Comparison of ENCODE assay signal across 8 mouse cellular contexts in the genomic region with DNA sequence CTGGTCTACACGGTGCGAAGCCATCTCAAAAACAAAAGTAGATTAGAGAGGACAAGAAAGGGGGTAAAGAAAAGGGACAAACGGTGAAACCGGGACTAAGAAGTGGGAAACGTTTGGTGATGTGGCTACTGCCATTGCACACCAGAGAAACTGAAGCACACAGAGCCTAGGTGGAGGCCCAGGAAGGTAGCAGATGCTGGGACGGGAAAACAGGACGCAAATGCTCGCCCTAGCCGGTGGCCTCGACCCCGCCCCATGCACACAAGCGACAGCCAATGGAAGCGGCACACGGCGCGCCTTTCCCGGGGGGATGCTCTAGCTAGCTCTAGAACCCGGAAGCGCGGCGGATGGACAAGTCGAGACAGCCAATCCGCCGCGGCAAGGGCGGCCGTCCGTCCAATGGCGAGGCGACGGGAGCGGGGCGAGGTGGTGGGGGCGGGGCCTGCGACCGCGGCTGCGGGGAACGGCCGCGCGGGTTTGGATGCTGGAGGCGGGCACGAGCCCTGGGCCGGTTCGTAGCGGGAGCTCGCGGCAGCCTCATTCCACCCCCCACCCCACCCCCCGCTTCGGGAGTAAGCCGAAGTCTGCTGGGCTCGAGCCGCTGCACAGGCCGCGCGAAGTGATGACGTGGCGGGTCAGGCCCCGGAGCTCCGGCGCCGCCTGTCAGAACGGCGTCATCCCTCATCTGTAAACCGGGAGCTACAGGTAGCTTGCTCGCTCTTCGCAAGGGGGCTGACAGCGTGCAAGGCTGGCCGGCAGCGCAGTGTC. TPM values are rescaled to one million over a fixed set of nuclear protein-coding genes. Genes with fewer than 3 reads are reported as not detected.
DNase-seq lines count a peak whose midpoint lies in the region; ATAC-seq and TF ChIP-seq lines count a peak whose summit lies in the region.

Gene Ficd, plus strand, starts transcription at position 459 of the 768 bp plus-strand sequence.

- no peak for TF ChIP-seq EP300 in lung, postnatal 0 days (IDR thresholded peaks at IDR 0.05)

- peaks cover 33% of the 10 kb centered on the region for H3K36me3 ChIP-seq in hindbrain, embryonic 10.5 days
- H3K36me3 ChIP-seq in lung, postnatal 0 days (ENCODE audit: insufficient read depth, low read length), result 0 out of 2 replicates have a peak, but pooled peaks cover 10% of the 10 kb centered on the region

- WGBS in hindbrain, embryonic 10.5 days, result under 1% methylated on average over 71 of the region's 71 CpGs
- WGBS in lung, postnatal 0 days, result 2% methylated on average over 38 of the region's 71 CpGs

- H3K27ac ChIP-seq in hindbrain, embryonic 10.5 days, result peak within 1 kb of the TSS; percentile 98
- peak within 1 kb of the TSS; percentile 92 for H3K27ac ChIP-seq in lung, postnatal 0 days (ENCODE audit: low read length)

- H3K9me3 ChIP-seq in hindbrain, embryonic 10.5 days, result no peaks in the 10 kb centered on the region
- no peaks in the 10 kb centered on the region for H3K9me3 ChIP-seq in lung, postnatal 0 days (ENCODE audit: low read length)

- H3K9ac ChIP-seq in lung, postnatal 0 days (replicated peaks; ENCODE audit: low read depth), result peak within 1 kb of the TSS; percentile 58

- DNase-seq in MN1 (ENCODE audit: low spot score), result peak; percentile 100
- peak; percentile 90 for DNase-seq in cerebellum, adult 9-10 months
- peak; percentile 97 for DNase-seq in hindbrain, embryonic 10.5 days (ENCODE audit: low spot score)
- peak; percentile 96 for DNase-seq in layer of hippocampus, adult 9-11 months
- DNase-seq in lung, postnatal 0 days (ENCODE audit: low spot score), result peak; percentile 99
- peak; percentile 79 for DNase-seq in ovary, postnatal 14 days (ENCODE audit: low spot score)
- peak; percentile 94 for DNase-seq in thymus, postnatal 14 days

- no peak for TF ChIP-seq CTCF in lung, postnatal 0 days (IDR thresholded peaks at IDR 0.05)

- ATAC-seq in frontal cortex, adult (ENCODE audit: low TSS enrichment), result peak; percentile 93
- peak; percentile 99 for ATAC-seq in lung, postnatal 0 days

- H3K4me2 ChIP-seq in lung, postnatal 0 days (replicated peaks; ENCODE audit: low read depth, low read length), result peak within 1 kb of the TSS; percentile 63

- H3K27me3 ChIP-seq in hindbrain, embryonic 10.5 days (ENCODE audit: insufficient read depth, poor library complexity, severe bottlenecking), result no peaks in the 10 kb centered on the region
- no peaks in the 10 kb centered on the region for H3K27me3 ChIP-seq in lung, postnatal 0 days (replicated peaks; ENCODE audit: insufficient read depth, low read length)

- H3K4me3 ChIP-seq in hindbrain, embryonic 10.5 days, result peak within 1 kb of the TSS; percentile 81
- peak within 1 kb of the TSS; percentile 73 for H3K4me3 ChIP-seq in lung, postnatal 0 days (ENCODE audit: low read depth, low read length)

- peaks cover 33% of the 10 kb centered on the region for H3K4me1 ChIP-seq in hindbrain, embryonic 10.5 days (replicated peaks)
- H3K4me1 ChIP-seq in lung, postnatal 0 days (ENCODE audit: insufficient read depth, low read depth, low read length), result peaks cover 3% of the 10 kb centered on the region; the same call in 1 of the 2 replicates

RNA-seq across cellular contexts. Expression of gene Ficd, which starts in this region (rescaled TPM):
- 5.3 and 5.6 TPM in 2 replicates for polyA plus RNA-seq in hindbrain, embryonic 10.5 days (2016; fragmentation: Nextera tagmentation; extraction: Ambion mirVana)
- 6.7 and 6.8 TPM in 2 replicates for polyA plus RNA-seq in lung, postnatal 0 days (2015; fragmentation: Nextera tagmentation; extraction: Ambion mirVana)

Comparison
In these comparisons a context has a peak if more than half of its experiments do, and no peak if none do; other contexts are left out.
1. Peak in every context shown above with its lines: DNase-seq, ATAC-seq, H3K4me3 ChIP-seq and H3K27ac ChIP-seq.